Mouse (Mus musculus) frontal cortex, postnatal 36 days (tissue): ENCODE results near the gene Ehd1.

Experiments
- DNase-seq, 2 experiments: peaks; one replicate each; pipeline ENCODE4 v3.0.0; 2022; ENCODE audit warnings: low spot score in 2 of 2

The Ehd1 gene

DNA sequence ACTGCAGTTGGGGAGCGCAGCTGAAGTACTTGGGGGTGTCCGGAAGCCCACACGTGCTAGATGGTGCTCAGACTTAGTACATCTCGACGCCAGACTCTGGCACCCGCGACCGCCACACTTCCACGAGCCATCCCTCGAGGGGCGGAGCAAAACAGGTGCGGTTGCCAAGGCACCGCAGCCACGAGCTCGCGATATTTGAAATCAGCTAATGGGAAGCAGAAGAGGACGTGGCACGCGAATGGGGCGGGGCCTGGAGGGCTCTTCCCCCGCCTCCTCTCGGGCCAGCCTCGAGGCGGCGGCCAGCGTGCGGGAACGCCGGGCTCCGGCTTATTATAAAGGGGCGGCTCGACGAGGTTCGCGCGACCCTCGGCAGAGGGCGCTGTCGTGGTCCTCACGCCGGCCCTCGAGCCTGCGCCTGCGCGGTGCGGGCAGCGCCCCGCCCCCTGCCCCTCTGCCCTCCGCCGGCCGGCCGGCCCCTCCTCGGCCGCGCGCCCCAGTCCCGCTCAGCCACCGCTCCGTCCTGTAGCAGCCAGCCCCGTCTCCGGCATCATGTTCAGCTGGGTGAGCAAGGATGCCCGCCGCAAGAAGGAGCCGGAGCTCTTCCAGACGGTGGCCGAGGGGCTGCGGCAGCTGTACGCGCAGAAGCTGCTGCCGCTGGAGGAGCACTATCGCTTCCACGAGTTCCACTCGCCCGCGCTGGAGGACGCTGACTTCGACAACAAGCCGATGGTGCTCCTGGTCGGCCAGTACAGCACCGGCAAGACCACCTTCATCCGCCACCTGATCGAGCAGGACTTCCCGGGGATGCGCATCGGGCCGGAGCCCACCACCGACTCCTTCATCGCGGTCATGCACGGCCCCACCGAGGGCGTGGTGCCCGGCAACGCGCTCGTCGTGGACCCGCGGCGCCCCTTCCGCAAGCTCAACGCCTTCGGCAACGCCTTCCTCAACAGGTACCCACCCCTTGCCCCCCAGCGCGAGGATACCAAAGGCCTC, at the start of gene Ehd1:
Gene Ehd1 (plus strand): TSS at position 300 of the 996 bp plus-strand sequence.
- DNase-seq, result peak; percentile 93 to 98

GRCm38 (mm10) chr19:6226763-6227162, 49.8 kb upstream of the Ehd1 start:
- DNase-seq, result no peak

GRCm38 (mm10) chr19:6227864-6228263, 48.7 kb upstream of the Ehd1 start:
- no peak for DNase-seq

DNA sequence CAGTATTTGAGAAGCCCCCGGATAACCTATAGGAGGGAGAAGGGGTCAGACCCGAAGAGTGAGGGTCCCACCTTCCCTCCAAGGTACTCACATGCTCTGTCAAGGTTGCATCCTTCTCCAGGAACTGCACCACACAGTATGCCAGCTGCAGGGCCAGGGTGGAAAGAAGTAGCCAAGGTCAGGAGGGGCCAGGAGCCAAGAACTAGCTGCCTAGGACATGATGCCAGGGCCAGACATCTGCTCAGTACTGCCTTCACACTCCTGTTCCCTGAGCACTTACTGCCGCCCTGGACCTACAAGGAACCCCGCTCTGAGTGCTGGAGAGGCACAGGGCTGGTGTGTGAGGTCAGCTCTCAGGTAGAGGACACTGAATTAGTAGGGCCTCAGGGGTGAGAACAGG, 46.1 kb upstream of the Ehd1 start:
- no peak for DNase-seq

DNA sequence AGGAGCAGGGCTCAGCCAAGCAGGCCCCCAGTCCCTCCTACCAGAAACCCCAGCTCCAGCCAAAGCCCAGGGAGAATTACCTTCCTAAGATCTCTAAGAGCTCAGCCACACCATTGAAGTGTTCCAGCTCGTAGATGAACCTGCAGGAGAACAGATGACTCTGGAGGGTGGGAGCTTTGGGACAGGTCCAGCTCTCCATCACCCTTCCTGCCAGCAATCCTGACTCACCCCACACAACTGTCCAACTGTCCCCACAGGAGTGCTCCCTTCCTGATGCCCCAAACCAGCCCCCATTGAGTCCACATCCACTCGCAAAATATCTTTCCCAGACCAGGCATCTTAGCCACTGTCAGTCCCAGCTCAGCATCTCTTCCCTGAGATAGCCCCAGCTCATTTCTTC, 45.5 kb upstream of the Ehd1 start:
- DNase-seq, result no peak

DNA sequence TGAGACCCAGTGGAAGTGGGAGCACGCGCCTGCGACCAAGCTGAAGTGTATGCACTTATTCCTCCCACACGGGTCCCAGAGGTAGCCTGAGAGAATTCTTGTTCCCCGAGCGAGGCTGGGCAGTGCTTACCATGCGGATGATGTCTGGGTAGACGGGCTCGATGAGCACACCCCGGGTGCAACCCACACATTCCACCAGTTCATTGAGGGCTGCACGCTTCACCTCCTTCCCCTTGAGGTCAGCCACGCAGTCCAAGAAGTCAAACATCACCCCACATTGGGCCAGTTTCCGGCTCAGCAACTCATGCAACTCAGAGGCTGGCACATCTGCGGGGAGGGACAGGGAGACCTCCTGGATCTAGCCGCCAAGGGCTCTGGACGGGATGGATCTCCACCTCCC, 42.9 kb upstream of the Ehd1 start:
- no peak for DNase-seq

DNA sequence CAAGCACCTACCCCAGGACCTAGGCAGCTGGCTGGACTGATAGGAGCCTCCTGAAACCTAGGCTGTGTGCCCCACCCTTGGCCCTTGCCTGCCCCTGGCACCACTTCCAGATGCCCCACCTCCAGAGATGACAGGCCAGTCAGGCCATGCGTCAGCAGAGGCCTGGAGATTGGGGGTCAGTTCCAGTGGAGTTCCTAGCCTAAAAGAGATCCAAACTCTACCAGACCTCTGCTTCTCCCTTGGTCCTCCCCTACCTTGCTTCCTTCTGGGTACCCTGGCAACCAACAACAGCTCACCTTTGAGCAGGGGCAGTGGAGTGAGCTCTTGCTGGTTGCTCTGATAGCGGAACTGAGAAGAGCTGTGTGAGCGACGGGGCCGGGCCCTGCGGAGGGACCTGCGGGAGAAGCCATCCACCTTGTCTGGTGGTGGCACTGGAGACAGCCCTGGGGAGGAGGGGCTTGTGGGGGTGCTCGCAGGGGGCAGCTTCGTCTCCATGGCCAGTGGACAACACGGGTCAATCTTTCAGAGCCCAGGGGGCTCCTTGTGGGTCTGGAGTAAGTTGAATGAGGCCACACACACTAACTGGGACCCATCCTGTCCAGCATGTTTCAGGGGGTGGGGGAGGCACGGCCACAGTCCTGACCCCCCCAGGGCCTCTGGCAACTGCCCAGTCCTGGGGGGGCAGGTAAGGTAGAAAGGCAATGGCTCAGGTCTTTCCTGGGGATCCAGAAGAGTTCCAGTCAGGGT, 42.0 kb upstream of the Ehd1 start:
- DNase-seq, result no peak

GRCm38 (mm10) chr19:6235084-6236052, 41.2 kb upstream of the Ehd1 start, which contains the start of gene Ppp2r5b:
Ppp2r5b (minus strand) TSS chr19:6235872.
- peak; percentile 93 to 94 for DNase-seq

GRCm38 (mm10) chr19:6236053-6236441, 40.5 kb upstream of the Ehd1 start:
- DNase-seq, result peak; percentile 89 to 92

DNA sequence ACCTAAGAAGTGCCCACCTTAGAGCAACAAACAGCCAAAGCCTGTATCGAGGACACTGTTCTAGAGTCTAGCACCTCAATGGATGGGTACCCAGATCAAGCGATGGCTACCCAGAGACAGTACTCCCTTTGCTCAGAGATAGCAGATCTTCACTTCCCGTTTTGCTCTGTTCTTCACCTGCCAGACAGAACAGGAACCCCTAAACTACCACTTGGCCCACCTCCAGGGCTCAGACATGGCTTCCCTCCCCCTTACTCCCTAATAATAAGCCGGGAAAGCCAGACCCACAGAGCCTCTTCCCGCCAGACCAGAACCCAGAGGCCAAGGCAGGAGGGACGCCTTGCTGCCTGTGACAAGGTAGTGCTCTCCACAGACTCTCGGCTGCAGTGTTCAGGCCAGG, 39.7 kb upstream of the Ehd1 start:
- no peak for DNase-seq

GRCm38 (mm10) chr19:6238740-6239139, 37.8 kb upstream of the Ehd1 start:
- DNase-seq, result no peak

DNA sequence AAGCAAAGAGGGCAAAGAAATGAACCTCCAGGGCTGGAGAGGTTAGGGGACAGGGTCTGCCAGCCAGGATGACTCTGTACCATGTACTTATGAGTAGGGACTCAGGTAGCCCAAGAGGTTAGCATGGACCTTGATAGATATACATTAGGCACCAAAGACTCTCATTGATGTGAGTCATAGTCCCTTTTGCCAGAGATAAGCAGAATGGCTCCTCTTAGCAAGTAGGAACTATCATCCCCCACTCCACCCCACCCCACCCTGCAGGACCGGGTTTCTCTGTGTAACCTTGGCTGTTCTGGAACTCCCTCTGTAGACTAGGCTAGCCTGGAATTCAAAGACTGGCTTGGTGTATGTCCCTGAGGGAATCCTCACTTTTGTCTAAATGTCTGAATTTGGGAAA, 36.4 kb upstream of the Ehd1 start:
- no peak for DNase-seq

GRCm38 (mm10) chr19:6240725-6241124, 35.8 kb upstream of the Ehd1 start:
- no peak for DNase-seq

- DNase-seq, result peak; percentile 97 to 98
Measured at GRCm38 (mm10) chr19:6241274-6242107, 35.0 kb upstream of the Ehd1 start, which contains the start of gene Atg2a. Atg2a (plus strand) TSS chr19:6241668.

GRCm38 (mm10) chr19:6242281-6242680, 34.2 kb upstream of the Ehd1 start:
- peak in 1 of 2 experiments; percentile 19 for DNase-seq

DNA sequence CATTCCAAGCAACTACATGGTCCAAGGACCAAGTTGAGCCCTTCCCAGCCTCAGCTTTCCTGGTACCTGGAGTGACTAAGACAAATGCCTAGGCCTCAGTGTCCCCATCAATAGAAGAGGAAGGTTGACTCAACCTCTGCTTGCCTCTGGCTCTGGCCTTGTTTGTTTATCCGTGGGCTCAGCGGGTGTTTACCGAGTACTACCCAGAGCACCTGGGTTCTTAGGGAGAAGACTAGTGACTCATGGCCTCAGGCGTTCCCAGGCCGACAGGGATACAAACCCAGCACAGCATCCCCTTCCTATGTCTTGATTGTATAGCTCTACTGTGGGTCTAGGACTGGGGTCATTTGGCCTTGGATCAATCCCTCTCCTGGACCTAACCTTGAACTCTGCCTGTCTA, 33.3 kb upstream of the Ehd1 start:
- no peak for DNase-seq

GRCm38 (mm10) chr19:6245806-6246205, 30.7 kb upstream of the Ehd1 start:
- DNase-seq, result no peak

- no peak for DNase-seq
Measured at GRCm38 (mm10) chr19:6247526-6248300, 28.8 kb upstream of the Ehd1 start.

DNA sequence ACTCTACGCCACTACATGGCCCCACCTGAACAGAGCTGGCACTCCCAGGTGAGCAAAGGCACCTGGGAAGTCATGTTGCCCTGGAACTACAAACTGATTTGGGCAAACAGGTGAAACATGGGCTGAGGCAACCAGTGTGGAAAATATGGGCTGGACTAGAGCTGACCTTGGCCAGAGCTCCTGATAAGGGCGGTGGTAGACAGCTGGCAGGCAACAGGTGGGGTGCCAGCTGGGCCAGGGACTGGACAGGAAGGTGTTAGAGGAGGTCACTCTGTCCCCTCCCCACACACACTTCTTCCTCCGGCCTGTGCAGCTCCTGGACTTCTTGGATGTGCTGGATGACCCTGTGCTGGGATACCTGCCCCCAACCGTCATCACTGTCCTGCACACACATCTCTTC, 23.5 kb upstream of the Ehd1 start:
- no peak for DNase-seq

DNA sequence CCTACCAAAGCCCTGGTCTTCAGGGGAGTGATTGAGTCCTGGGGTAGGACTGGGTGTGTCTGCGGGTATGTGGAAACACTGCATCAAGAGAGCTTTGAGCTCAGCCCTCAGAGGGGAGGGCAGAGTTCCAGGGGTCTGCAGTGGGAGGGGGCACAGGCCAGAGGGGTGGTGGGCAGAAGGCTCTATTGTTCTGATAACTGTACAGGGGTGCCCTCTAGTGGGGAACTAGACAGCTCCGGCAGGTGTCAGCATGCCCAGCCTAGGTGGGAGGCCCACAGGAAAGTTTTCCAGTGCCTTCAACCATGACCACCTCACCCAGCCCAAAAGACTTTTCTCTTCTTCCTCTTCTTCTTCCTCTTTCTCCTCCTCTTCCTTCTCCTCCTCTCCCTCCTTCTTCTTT, 16.1 kb upstream of the Ehd1 start:
- no peak for DNase-seq
